Mouse (Mus musculus) forebrain, postnatal 0 days (tissue): Measurements from ENCODE around the gene Hs6st2. TPM values are rescaled to one million over a fixed set of nuclear protein-coding genes. Genes with fewer than 3 reads are reported as not detected.

Experiments used
- ATAC-seq: fragments of 200-750 bp; cut with Nextera tagmentation; 2 replicates; pipeline ENCODE4 v1.8.0; 2017; ENCODE audit warnings: mild to moderate bottlenecking, moderate library complexity
- DNase-seq: peaks from one replicate; pipeline ENCODE4 v3.0.0-alpha.2; 2015
- H3K27ac ChIP-seq: fragments of 300-500 bp; sonication (generic); 2 replicates; pipeline ENCODE4 v1.5.1; 2014; ENCODE audit warnings: low read depth, mild to moderate bottlenecking, antibody characterized with exemption, low read length, moderate library complexity, mixed read lengths
- H3K27me3 ChIP-seq: fragments of 300-500 bp; sonication (generic); 2 replicates; pipeline ENCODE4 v1.6.1; 2014; ENCODE audit warnings: mild to moderate bottlenecking, low read length, mixed read lengths; ENCODE audit not compliant: insufficient read depth
- H3K36me3 ChIP-seq: fragments of 300-500 bp; sonication (generic); 2 replicates; pipeline ENCODE4 v1.6.1; 2014; ENCODE audit warnings: mild to moderate bottlenecking, moderate library complexity; ENCODE audit not compliant: insufficient read depth
- H3K4me1 ChIP-seq: fragments of 300-500 bp; sonication (generic); 2 replicates; pipeline ENCODE4 v1.6.1; 2014; ENCODE audit warnings: antibody characterized with exemption; ENCODE audit not compliant: insufficient read depth
- H3K4me2 ChIP-seq: fragments of 300-500 bp; sonication (generic); 2 replicates; pipeline ENCODE4 v1.6.1; 2014; ENCODE audit warnings: low read depth, mild to moderate bottlenecking, moderate library complexity
- H3K4me3 ChIP-seq: fragments of 300-500 bp; sonication (generic); 2 replicates; pipeline ENCODE4 v1.5.1; 2014; ENCODE audit warnings: low read depth, low read length, mixed read lengths
- H3K9ac ChIP-seq: fragments of 300-500 bp; sonication (generic); 2 replicates; pipeline ENCODE4 v1.6.1; 2014; ENCODE audit warnings: mild to moderate bottlenecking
- H3K9me3 ChIP-seq: fragments of 300-500 bp; sonication (generic); 2 replicates; pipeline ENCODE4 v1.6.1; 2016; ENCODE audit warnings: low read length
- CTCF ChIP-seq: sonication (generic); IDR thresholded peaks from 2 replicates; pipeline ENCODE4 v1.5.1; 2016; ENCODE audit warnings: antibody characterized with exemption, control low read depth, low read depth
- WGBS: fragments of 180-500 bp; shearing (Covaris S2); extraction: QIAGEN DNeasy Blood & Tissue Kit; methylation state at CpG from one replicate; pipeline ENCODE4 v1.1.7; 2014; 5-methylcytosine and 5-hydroxymethylcytosine counted together
- polyA plus RNA-seq: library from polyadenylated mRNA; unstranded; fragments of >200 nt; fragmentation: Nextera tagmentation; extraction: Ambion mirVana; gene quantifications from 2 replicates; pipeline ENCODE4 v1.2.1, GENCODE M21; 2015
- total RNA-seq: library from RNA; depleted of rRNA; stranded (reverse); fragments of >200 nt; gene quantifications from 2 replicates; pipeline ENCODE4 v1.2.3, GENCODE M21; 2014

Gene Hs6st2
- total and polyA plus RNA-seq, 2 experiments from 2014 or later, result 39.4 to 51.8 TPM

DNA sequence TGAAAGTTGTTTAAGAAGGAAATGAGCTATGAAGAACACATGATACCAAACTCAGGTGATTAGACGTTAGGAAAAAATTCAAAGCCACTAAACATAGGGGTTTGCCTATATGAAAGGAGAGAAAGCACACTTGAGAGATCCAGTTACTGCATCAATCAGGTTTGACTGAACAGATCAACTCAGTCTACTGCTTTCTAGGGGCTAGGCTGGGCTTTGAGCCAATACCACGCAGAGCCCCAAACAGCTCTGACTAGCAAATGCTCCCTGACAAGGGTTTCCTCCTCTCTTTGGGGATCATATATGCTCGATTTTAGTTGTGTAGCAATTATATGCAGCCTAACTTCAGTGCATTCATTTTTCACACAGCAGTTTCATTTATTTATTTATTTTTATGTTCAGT is 96.2 kb downstream of the Hs6st2 start:
- H3K9ac ChIP-seq, result no peak overlapping the region
- H3K4me3 ChIP-seq, result no peak overlapping the region
- no peak overlapping the region for H3K27ac ChIP-seq
- ATAC-seq (no peak), DNase-seq (no peak)
- H3K4me1 ChIP-seq, result no peaks in the 10 kb centered on the region
- no peaks in the 10 kb centered on the region for H3K27me3 ChIP-seq
- H3K36me3 ChIP-seq, result no peaks in the 10 kb centered on the region
- no peak for TF ChIP-seq CTCF
- H3K9me3 ChIP-seq, result no peaks in the 10 kb centered on the region
- H3K4me2 ChIP-seq, result no peak overlapping the region
- WGBS, result 46% methylated on average over 3 of the region's 3 CpGs

DNA sequence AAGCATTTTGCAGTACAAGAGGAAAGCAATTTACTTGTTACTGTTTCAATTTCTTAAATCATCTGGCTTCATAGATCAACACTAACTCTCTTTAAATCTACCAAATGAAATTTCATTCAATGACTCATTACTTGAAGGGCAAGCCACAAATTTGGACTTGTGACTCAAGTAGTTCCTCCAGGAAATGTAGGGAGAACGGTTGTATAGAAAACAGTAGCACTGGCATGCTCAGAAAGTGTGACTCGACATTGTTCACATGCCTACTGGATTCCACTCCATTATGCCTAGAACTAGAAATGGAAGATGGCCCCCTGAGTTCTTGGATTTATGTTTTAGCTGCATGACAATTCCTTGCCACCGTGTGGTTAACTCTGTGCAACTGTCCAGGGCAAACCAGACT is 100.0 kb downstream of the Hs6st2 start:
- no peak overlapping the region for H3K9ac ChIP-seq
- no peaks in the 10 kb centered on the region for H3K9me3 ChIP-seq
- DNase-seq (no peak), ATAC-seq (no peak)
- H3K36me3 ChIP-seq, result no peaks in the 10 kb centered on the region
- no peak overlapping the region for H3K27ac ChIP-seq
- H3K4me1 ChIP-seq, result no peaks in the 10 kb centered on the region
- H3K4me3 ChIP-seq, result no peak overlapping the region
- H3K27me3 ChIP-seq, result no peaks in the 10 kb centered on the region
- H3K4me2 ChIP-seq, result no peak overlapping the region
- WGBS, result 72% methylated on average over 3 of the region's 3 CpGs
- TF ChIP-seq CTCF, result no peak

DNA sequence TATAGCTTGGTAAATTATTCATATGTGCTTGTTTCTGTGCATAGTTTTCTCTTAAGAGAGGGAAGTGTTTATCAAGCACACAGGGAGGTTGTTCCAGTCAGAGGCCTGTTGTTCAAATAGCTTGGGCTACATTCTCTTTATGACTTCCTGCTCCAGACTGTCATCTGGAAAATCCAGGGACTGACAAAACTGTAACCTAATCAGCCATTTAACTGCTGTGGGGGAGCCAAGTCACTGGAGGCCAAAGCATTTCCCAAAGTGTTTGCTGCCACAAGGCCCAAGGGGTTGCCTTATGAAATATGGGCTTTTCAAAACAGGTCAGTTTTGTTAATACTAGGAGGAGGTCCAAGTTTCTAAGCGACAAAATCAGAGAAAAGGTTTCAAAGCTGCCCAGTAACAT is 119.8 kb downstream of the Hs6st2 start:
- H3K9me3 ChIP-seq, result no peaks in the 10 kb centered on the region
- no peaks in the 10 kb centered on the region for H3K4me1 ChIP-seq
- no peaks in the 10 kb centered on the region for H3K27me3 ChIP-seq
- WGBS, result 90% methylated on average over 1 of the region's 1 CpGs
- no peak overlapping the region for H3K4me2 ChIP-seq
- no peak for TF ChIP-seq CTCF
- H3K4me3 ChIP-seq, result no peak overlapping the region
- H3K36me3 ChIP-seq, result no peaks in the 10 kb centered on the region
- no peak overlapping the region for H3K27ac ChIP-seq
- H3K9ac ChIP-seq, result no peak overlapping the region
- ATAC-seq (no peak), DNase-seq (no peak)

DNA sequence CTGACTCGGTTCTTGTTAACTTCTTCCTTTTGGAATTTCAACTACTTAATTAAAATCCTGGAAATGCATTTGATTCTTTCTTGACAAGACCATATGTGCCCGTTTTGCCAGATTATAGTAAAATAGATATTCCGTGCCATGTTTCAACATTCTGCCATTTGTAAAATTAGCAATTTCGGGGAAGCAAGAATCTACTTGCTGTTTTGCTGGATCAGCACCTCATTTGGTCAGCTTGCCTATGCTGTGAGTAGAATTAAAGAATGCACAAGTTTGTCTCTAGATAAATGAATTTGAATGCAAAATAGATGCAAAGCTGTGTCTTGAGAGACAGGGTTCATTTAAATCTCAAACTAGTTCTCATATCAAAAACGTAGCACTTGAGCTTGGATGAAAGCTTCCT is 142.0 kb downstream of the Hs6st2 start:
- Histone ChIP-seq H3K4me2 (no peak overlapping the region), H3K27ac (no peak overlapping the region), H3K9ac (no peak overlapping the region), H3K4me1 (no peaks in the 10 kb centered on the region), H3K9me3 (no peaks in the 10 kb centered on the region), H3K4me3 (no peak overlapping the region), H3K36me3 (no peaks in the 10 kb centered on the region), H3K27me3 (no peaks in the 10 kb centered on the region)
- TF ChIP-seq CTCF, result no peak
- 0 out of 2 replicates have a peak, but pooled peaks have one; percentile 16 for ATAC-seq
- 52% methylated on average over 5 of the region's 5 CpGs for WGBS
- DNase-seq, result peak; percentile 12

DNA sequence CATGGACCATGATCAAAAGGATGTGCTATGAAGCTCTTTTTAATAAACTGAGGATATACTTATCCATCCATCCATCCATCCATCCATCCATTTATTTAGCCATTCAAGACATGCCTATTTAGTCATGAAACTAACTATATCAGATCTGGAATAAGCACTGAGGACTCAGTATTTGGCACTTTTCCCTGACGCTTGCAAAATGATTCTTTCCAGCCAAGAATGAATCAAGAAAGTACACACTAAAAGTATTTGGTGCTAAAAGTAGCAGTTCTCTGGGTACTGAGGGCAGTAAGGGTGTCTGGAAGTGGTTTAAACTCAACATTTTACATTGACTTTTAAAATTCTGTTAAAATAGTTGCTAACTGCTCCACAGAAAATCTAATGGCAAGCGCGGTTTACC is 144.6 kb downstream of the Hs6st2 start:
- Histone ChIP-seq H3K4me2 (no peak overlapping the region), H3K4me3 (no peak overlapping the region), H3K36me3 (no peaks in the 10 kb centered on the region), H3K9ac (no peak overlapping the region), H3K27me3 (no peaks in the 10 kb centered on the region), H3K9me3 (no peaks in the 10 kb centered on the region), H3K27ac (no peak overlapping the region), H3K4me1 (no peaks in the 10 kb centered on the region)
- ATAC-seq, result no peak
- no peak for TF ChIP-seq CTCF
- 85% methylated on average over 3 of the region's 3 CpGs for WGBS
- DNase-seq, result peak; percentile 9

DNA sequence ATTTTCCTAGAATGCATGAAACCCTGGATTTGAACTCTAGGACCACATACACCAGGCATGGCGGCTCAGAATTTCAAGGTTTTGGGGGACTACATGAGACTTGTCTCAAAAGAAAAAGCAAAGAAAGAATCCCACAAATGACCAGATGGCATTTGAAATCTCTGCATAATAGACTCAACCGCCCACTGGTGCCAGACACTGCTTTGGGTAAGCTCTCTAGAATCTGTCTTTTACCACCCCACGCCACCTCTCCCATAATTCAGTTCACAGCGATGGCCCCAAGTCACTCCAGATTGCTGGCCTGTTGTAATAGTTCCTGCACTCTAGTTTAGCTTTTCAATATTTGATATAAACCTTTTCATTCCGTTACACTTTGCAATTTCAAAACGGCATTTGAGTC is 146.4 kb downstream of the Hs6st2 start:
- Histone ChIP-seq H3K9me3 (no peaks in the 10 kb centered on the region), H3K27ac (no peak overlapping the region), H3K4me1 (no peaks in the 10 kb centered on the region), H3K9ac (no peak overlapping the region), H3K4me2 (no peak overlapping the region), H3K4me3 (no peak overlapping the region), H3K36me3 (no peaks in the 10 kb centered on the region), H3K27me3 (no peaks in the 10 kb centered on the region)
- WGBS, result 79% methylated on average over 6 of the region's 6 CpGs
- ATAC-seq (no peak), DNase-seq (no peak)
- no peak for TF ChIP-seq CTCF

DNA sequence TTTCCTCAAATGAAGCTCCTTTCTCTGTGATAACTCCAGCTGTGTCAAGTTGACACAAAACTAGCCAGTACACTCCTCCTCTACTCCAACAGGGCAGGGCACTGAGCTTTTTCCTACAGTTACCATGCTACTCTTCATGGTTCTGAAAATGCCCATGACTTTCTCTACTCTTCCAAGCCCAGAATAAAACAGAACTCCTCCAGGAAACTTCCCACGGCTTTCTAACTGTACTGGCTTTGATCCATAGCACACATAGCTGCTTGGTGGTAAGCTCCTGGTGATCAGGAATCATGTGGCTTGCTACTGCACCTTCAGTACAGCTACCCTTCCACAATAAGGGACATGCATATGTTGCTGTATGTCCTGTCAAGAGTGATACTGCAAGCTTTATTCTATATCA is 150.5 kb downstream of the Hs6st2 start:
- H3K4me3 ChIP-seq, result no peak overlapping the region
- TF ChIP-seq CTCF, result no peak
- no peak overlapping the region for H3K27ac ChIP-seq
- no peak overlapping the region for H3K4me2 ChIP-seq
- DNase-seq (no peak), ATAC-seq (no peak)
- no peaks in the 10 kb centered on the region for H3K27me3 ChIP-seq
- H3K36me3 ChIP-seq, result no peaks in the 10 kb centered on the region
- H3K9me3 ChIP-seq, result no peaks in the 10 kb centered on the region
- no peak overlapping the region for H3K9ac ChIP-seq
- H3K4me1 ChIP-seq, result no peaks in the 10 kb centered on the region
- WGBS, result 75% methylated on average over 1 of the region's 1 CpGs

DNA sequence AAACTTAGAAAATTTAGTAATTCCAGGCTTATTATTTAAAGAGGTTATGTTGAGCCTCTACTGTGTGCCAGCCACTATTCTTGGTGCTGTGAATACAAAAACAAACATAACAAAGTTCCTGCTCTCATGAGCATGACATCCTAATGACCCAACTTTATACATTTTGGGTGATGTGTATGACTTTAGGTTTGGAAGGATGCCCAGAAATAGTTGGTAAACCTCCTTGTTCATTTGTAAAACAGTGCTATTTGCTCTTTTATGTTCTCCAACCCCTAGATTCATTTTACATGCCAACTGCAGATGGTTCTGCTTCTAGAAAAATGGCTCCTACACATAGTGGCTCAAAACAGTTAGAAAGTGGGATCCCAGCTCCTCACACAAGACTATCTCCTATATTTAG is 153.1 kb downstream of the Hs6st2 start:
- ATAC-seq (no peak), DNase-seq (no peak)
- H3K4me2 ChIP-seq, result no peak overlapping the region
- H3K27me3 ChIP-seq, result no peaks in the 10 kb centered on the region
- TF ChIP-seq CTCF, result no peak
- H3K36me3 ChIP-seq, result no peaks in the 10 kb centered on the region
- no peak overlapping the region for H3K9ac ChIP-seq
- H3K4me1 ChIP-seq, result no peaks in the 10 kb centered on the region
- H3K4me3 ChIP-seq, result no peak overlapping the region
- H3K9me3 ChIP-seq, result no peaks in the 10 kb centered on the region
- no peak overlapping the region for H3K27ac ChIP-seq
